Mouse (Mus musculus): Measurements from ENCODE around the gene Cacng8.
A peak's percentile ranks its signal among the peaks of the same experiment; 100 is the strongest.
"Not testable (repeated sequence)": the region's sequence is repeated elsewhere in the genome, so short reads cannot be mapped to it uniquely, and the experiment has no call there.

Cacng8 gene

DNA sequence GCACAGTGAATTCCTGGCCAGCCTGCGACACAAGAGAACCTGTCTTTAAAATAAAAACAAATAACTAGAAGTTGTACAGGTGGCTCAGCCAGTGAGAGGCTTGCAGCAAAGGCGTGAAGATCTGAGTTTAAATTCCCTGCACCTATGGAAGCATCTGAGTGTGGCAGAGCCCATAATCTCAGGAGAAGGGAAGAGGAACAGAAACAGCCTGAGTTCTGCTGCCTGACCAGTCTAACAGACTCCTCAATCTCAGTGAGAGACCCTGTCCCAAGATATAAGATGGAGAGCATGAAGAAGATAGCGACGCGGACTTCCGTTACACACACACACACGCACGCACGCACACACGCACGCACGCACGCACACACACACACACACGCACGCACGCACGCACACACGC, 2.7 kb upstream of the Cacng8 start:
- no peak for DNase-seq

DNA sequence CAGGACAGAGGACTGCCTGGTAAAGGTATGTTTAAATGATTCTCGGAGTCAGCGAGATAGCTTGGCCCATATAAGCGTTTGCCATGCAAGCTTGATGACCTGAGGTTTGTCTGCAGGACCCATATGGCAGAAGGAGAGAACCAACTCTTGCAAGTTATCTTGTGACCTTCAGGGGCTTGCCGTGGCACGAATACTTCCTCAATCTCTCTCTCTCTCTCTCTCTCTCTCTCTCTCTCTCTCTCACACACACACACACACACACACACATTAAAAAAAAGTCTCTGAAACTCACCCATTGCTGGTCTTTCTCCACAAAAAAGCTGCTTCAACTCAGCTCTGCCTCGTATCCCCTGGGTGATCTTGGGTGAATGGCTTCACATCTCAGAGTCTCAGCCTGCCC, 1.6 kb upstream of the Cacng8 start:
- no peak for DNase-seq

DNA sequence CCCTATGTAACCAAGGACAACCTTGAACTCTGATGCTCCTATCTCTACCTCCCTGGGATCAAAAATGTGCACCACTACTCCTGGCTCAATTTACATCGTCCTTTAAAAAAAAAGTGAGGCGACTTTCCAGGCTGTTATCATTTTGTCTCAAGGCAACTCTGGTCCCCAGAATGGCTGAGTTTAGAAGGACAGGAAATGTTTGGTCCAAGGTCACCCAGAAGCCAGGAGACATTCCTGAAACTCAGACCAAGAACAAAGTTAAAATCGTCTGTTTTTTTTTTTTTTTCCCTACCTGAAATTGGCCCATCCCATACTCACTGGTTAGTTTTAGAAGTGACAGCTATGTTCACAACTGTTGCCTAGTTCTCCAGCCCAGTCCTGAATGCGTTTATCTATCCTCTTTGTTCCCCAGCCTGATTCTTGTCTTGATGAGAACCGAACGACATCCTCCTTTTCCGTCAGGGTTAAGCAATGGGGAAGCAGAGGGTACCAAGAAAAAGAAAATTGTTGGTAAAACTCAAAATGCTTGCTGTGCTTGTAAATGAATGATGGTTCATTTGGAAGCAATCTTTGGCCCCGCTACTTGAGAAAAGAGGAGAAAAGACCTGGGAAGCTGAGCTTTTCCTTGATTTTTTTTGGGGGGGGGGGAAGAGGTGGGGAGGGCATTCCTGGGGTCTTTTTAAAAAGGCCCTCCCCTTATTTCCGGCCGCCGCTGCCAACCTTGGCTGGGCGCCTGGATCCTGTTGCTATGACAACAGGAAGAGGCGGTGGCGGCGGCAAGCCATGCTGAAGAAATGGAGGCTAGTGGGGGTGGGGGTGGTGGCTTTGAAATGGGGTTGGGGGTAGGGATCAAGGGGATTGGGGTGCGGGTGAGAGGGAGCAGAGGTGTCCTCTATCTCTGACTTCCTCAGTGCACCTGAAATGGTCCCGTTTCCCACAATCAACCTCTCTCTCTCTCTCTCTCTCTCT, 755 bp upstream of the Cacng8 start:
- peak; percentile 80 to 83 for DNase-seq

DNA sequence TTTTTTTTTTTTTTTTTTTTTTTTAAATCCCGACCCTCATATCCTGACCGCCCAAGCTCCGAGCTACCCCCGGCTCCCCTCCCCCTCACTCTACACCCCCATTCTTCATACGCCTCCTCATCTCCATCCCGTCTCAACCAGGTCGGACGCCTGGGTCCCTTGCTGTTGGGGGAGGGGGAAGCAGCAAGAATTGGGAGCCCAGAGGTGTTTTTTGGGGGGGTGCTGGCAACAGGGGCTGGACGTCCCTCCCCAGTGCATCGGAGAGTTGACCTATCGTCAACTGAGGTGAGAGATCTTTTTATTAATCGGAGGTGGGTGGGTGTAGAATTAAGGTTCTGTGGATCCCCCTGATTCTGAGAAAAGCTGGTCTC, 583 bp downstream of the Cacng8 start:
- DNase-seq, result no peak

DNA sequence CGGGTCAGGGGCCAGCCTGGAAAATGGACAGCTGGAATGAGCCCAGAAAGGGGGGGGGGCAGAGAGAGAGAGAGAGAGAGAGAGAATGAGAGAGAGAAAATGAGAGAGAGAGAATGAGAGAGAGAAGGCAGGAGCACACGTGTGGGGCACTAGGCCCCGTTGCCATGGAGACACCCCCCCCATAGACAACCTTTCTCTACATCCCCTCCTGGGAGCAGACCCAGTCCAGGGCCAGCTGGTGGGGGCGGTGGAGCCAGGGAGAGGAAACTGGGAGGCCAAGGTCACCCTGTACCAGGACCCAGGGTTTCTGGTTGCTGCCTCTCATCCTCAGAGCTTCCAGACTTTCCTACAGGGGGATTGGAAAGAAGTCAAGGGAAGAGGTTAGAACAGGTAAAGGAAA, 1.3 kb downstream of the Cacng8 start:
- no peak for DNase-seq

DNA sequence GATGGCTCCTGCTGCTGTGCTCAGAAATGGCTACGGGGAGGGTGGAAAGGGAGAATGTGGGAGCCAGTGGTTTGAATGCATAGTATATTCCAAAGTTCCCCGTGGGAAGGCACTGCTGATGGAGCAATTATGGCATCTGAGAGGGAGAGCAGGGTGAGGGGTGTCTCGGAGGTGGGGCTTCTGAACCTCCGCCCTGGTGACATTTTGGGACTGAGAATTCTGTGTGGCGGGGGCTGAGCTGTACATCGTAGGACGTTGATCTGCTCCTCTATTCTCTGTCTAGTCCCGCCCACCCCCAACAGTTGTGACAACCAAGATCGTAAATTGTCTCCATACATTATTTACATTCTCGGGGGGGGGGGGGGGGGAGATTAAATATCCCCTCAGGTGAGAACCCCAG, 6.9 kb downstream of the Cacng8 start:
- DNase-seq, result no peak

DNA sequence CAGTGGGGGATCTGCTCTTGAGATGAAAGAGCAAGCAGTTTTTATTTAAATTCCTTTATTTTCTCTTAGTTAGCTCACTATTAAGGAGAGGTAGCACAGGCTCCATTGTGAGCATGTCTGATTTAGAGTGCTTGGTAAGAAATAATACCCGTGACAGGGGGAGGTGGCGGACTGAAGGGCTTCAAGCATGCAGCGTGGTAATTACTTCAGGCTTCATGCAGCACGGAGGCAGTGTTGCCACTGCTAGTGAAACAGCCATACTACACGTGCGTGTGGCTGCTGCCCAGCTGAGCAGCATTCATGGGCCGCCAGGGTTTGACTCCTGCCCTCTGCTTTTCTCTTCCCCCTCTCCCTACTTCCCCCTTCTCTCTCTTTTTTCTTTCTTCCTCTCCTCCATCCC, 7.3 kb downstream of the Cacng8 start:
- no peak for DNase-seq

DNA sequence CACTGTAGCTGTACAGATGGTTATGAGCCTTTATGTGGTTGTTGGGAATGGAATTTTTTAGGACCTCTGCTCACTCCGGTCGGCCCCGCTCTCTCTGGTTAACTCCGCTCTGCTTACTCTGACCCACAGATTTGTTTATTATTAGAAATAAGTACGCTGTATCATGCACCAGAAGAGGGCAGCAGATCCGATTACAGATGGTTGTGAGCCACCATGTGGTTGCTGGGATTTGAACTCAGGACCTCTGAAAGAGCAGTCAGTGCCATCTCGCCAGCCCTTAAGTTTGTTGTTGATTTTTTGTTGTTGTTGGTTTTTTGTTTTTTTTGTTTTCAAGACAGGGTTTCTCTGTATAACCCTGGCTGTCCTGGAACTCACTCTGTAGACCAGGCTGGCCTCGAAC, 7.9 kb downstream of the Cacng8 start:
- not testable (repeated sequence) for DNase-seq

DNA sequence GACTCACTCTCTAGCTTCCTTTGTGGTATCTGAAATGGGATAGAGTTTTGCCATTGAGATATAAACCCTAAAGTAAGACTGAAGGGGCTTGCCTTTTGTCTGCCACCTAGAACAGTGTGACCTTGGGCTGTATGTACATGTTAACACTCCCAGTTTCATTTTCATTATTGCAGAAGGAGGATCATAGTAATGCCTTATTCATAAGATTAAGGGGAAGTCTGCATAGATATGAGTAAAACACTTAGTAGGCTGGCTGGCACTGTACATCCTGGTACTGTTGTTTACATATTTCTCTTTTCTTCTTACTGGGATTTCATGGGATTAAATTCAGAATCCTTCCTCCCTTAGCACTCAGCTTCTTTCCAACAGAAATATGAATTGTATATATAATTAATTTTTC, 9.5 kb downstream of the Cacng8 start:
- DNase-seq, result no peak

DNA sequence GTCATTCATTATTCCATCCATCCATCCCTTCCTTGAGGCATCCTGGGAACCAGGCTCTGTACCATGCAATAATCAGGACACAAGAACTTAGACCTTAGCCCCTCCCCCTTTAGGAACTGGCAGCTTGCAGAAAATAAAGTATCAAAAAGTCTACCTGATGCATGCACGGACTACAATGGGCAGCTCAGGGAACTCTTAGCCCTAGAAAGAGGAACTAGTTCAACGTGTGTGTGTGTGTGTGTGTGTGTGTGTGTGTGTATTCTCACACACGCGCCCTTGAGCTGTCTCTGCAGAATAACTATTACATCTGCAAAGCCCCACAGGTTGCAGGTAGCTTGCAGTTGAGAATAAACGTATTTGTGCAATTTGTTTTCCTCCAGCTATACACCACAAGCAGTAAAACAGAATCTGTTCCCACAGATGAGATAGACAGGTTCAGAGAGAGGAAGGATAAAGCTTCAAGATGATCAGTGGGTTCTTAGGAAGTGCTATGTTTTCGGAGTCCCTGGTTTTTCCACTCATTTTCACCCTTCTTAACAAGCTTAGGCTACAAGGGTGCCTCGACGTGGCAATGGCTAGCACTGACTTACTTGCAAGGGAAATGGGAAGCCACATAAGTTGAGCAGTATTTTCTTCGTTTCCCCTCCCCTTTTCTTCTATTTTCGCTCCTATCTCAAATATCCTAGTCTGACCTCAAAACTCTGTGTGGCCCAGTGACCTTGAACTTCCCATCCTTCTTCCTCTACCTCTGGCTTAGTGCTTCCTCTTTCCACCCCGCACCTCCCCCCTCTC, 19.4 kb downstream of the Cacng8 start:
- DNase-seq, result no peak

DNA sequence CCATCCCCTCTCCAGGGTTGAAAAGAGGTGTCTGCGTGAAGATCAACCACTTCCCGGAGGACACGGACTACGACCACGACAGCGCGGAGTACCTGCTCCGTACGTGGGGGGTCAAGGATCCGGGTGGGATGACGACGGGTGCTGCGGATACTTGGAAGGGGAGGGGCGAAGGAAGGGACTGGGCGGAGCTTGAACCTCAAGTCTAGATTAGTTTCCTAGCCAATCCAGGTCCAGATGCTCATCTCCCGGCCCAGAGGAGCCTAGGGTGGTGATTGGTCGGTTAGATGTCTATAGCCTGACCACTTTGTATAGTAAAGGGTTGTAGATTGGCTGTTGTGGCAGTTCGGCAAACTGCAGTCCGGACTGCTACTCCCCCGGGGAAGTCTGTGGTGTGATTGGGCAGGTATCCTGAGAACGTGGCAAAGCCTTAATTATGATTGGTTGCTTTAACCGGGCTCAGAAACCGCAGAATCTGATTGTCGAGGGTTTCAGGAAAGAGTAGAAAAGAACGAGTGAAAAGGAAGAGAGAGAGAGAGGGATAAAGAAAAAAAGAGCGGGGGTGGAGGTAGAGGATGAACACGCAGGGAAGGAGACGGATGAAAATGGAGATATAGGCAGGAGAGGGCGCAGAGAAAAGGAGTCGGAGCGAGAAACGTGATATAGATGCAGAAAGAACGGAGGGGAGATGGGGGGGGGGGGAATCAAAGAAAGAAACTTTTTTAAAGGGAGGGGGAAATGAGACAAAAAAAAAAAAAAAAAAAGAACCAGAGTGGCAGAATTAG, 20.9 kb downstream of the Cacng8 start:
- peak; percentile 44 to 56 for DNase-seq

DNA sequence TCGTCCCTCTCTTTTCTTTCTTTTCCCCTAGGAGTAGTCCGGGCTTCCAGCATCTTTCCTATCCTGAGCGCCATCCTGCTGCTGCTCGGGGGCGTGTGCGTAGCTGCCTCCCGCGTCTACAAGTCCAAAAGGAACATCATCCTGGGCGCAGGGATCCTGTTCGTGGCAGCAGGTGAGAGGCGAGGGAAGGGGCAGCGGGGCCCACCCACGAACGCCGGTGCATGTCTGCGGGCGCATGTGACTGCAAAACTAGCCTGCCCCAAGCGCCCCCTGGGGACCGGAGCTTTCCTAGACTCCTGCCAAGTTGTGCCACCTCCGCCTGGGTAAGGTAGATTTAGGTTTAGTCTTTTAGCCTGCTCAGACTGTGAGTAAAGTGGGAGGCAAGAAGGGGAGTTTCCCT, 21.6 kb downstream of the Cacng8 start:
- DNase-seq, result peak; percentile 56 to 65

DNA sequence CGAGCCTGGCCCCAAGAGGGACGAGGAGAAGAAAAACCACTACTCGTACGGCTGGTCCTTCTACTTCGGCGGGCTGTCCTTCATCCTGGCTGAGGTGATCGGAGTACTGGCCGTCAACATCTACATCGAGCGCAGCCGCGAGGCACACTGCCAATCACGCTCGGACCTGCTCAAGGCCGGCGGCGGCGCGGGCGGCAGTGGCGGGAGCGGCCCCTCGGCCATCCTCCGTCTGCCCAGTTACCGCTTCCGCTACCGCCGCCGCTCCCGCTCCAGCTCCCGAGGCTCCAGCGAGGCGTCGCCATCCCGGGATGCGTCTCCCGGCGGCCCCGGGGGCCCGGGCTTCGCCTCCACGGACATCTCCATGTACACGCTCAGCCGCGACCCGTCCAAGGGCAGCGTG, 24.4 kb downstream of the Cacng8 start:
- peak; percentile 49 to 64 for DNase-seq

DNA sequence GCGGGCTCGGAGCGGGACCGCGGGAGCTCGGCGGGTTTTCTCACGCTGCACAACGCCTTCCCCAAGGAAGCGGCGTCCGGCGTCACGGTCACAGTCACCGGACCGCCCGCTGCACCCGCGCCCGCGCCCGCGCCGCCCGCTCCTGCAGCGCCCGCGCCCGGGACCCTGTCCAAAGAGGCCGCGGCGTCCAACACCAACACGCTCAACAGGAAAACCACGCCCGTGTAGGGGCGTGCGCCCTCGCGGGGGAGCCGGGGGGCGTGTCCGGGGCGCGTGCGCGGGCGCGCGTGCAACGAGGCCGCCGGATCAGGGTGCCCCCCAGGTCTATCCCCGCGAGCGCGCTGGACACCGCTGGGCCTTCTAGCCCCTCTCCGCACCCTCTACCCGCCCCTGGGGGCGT, 24.9 kb downstream of the Cacng8 start:
- DNase-seq, result peak; percentile 47 to 54

DNA sequence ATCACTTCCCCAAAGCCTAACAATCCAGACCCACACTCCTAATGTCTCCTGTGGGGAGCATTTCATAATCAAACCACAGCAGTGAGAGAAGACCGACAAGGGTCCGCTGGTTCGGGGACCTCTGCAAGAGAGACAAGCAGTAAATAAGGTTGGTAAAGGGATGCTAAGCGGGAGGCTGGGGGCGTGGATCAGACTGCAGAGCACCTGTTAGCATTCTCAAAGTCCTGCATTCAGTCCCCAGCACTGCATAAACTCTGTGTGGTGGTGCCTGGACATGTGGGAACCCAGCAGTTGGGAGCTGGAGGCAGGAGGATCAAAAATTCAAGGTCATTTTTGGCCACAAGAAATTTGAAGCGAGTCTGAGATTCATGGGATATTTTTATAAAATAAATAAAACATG, 29.5 kb downstream of the Cacng8 start:
- DNase-seq, result no peak

DNA sequence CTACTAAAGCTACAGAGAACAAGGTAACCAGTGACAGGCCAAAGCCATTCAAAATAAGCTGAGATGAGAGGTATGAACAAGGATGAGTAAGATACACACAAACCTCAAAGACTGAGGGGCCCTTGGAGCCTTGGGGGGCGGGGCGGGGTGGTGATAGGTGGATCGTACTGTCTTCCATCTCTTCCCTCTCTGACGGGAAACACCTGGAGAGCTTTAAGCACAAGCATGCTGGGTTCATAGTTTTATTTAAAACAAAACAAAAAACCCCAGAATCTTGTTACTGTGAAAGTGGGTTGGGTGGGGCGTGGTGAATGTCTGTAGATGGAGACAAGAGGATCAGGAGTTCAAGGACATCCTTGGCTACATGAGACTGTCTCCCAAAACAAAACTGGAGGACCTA, 30.0 kb downstream of the Cacng8 start:
- no peak for DNase-seq

DNA sequence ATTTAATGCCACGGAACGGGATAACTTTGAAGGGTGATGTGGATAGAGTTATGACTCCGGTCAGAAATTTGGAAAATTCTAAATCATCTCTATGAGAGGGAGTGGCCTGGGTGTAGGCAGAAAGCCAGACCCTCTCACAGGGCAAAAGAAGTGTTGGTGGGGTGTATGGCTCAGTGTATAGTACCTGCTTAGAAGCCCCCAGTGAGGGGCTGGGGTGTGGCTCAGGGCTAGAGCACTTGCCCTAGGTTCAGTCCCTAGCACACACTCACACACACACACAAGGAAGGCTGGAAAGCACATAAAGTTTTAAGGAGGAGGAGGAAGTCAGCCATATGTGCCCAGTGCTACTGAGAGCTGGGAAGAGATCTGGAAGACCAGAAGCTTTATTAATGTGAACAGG, 30.8 kb downstream of the Cacng8 start:
- no peak for DNase-seq

DNA sequence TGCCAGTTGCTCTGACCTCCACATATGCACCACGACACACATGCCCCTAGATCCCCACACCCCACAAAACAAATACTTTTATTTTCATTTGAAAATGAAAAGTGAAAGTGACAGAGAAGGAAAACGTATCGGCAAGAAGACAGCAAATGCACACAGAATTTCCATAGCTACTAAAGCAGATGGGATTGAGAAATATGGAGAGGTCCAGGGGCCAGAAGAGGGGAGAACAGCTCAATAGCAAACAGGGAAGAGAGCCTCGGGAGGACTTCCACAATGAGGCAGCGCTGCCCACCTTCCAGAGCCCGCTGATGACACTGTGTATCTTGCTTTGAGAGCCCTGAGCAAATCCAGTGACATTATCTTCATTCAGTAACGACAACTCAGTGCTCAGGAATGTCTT, 31.6 kb downstream of the Cacng8 start:
- no peak for DNase-seq

DNA sequence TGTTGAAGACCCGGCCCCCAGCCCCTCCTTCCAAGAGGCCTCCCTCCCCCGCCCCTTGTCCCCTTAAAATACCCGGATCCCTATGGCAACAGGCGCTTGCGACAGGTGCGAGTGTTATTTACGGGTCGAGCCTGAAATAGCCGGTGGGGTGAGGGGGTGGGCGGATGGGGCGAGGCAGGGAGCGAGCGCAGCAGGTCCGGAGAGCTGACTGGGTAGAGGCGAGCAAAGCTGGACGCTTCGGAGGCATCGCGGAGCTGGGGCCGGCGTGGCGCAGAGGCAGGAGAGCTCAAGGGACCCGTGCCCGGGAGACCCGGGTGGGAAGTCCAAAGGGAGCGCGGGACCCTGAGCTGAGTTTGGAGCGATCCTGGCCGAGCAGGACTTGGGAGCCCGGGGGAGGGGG, 32.9 kb downstream of the Cacng8 start:
- peak; percentile 13 to 19 for DNase-seq

DNA sequence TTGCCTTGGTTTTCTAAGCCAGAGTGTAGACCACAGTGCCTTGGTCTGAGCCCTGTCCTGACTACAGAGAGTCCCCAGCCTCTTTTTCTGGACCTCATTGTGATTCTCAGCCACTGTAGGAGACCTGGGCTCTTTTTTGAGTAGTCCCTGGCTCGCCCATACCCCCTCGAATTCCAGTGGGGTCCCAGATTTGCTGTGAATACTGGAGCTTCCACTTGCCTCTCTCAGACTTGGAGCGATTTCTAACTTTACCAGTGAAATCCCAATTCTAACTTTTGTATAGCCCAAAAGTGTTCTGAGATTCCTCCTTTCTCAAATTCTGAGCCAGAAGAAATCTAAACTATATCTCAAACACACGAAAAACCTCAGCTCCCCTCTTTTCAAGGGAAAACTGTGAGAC, 33.4 kb downstream of the Cacng8 start, which contains the start of gene Cacng6:
TSS of gene Cacng6 (plus strand) at position 301 of the 400 bp plus-strand sequence.
- no peak for DNase-seq

DNA sequence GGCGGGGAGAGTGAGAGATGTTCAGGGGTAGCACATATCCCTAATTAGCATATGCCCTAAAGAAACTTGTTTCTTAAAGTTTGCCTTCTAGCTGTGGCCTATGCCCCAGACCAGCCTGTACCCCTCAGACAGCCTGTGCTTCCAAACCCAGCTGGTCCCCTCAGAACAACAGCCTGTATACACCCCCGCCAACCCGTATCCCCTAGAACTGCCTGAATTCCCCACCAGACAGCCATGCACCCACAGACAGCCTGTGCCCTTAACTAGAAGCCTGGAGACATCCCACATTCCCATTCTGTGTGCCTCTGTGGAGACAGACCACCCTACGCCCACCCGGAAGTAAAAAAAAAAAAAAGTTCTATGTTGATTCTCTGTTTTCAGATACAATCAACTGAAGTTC, 34.7 kb downstream of the Cacng8 start:
- DNase-seq, result no peak

DNA sequence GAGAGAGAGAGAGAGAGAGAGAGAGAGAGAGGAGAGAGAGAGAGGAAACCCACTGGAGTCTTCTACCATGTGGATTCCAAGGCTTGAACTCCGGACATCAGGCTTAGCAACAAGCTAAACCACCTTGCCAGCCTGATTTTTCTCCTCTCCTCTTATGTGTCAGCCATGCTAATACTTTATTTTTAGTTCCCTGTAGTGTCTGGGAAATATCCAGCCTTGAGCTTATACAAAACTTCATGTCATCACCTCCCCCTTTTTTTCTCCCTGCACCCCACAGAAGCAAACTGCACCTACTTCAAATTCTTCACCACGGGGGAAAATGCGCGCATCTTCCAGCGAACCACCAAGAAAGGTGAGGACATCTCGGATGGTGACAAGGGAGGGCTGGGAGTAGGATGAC, 39.7 kb downstream of the Cacng8 start:
- DNase-seq, result no peak

DNA sequence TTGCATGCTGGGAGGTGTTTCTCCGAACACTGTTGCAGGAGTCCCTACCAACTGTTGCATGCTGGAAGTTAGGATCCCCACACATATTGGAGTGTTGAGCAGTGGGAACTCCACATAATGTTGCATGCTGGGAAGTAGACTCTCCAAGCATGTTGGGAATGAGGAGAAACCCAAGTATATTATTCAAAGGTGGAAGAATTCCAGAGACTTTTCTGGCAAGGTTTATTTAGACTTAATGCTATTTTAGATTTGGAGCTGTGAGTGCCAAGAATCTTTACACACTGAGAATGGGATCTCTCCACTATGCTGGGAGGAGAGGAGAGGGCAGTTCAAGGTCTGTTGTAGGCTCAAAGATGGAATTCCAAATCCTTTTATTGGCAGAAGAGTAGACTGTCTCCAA, 41.6 kb downstream of the Cacng8 start:
- DNase-seq, result no peak

Data from kidney, postnatal 4 days (tissue).